Mouse (Mus musculus) intestine, embryonic 14.5 days (tissue): Measurements from ENCODE around the gene Tbc1d1. TPM values are rescaled to one million over a fixed set of nuclear protein-coding genes. Genes with fewer than 3 reads are reported as not detected.

Experiments used
- microRNA-seq: library from miRNA; unstranded; fragments of <30 nt; microRNA quantifications from one replicate; pipeline ENCODE4, GENCODE M21; 2016
- polyA plus RNA-seq: library from polyadenylated mRNA; unstranded; fragments of >200 nt; fragmentation: Nextera tagmentation; extraction: Ambion mirVana; gene quantifications from 2 replicates; pipeline ENCODE4 v1.2.1, GENCODE M21; 2014

Tbc1d1 gene
- polyA plus RNA-seq, 1 experiment from 2014 or later: 41.3 TPM

Small RNAs within 50 kb of the gene (microRNA-seq; reads per million reads assigned to microRNA genes)
- not detected for gene Gm22395

Other genes with a start within 250 kb of the Tbc1d1 start
- 10.5 and 12.3 TPM in 2 replicates for gene Rell1, start 187.4 kb upstream of the Tbc1d1 start, polyA plus RNA-seq
- 35.2 and 36.3 TPM in 2 replicates for gene Pgm2, start 63.4 kb upstream of the Tbc1d1 start, polyA plus RNA-seq